Mouse (Mus musculus): ENCODE data around the gene Clcc1. TPM values are rescaled to one million over a fixed set of nuclear protein-coding genes. Genes with fewer than 3 reads are reported as not detected.

Clcc1 gene
- total and polyA plus RNA-seq, 2 experiments from 2014 or later, result 52.3 to 58.2 TPM

DNA sequence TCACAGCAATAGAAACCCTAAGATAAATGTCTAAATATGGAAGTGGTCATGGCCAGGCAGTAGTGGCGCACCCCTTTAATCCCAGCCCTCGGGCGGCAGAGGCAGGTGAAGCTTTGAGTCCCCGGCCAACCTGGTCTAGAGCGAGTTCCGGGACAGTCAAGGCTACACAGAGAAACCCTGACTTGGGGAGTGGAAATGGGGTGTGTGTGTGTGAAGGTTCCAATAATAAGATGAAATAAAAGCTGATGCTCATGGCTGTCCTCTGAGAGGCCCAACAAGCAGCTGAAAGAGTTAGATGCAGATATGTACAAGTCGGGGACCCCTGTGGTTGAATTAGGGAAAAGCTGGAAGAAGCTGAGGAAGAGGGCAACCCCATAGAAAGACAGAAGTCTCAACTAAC is 32.0 kb downstream of the Clcc1 start:
- Histone ChIP-seq H3K36me3 (ENCODE audit: insufficient read depth, low read length) (peaks cover 12% of the 10 kb centered on the region; the same call in 1 of the 2 replicates), H3K9ac (replicated peaks; ENCODE audit: low read length) (no peak overlapping the region), H3K4me3 (ENCODE audit: low read length) (no peak overlapping the region), H3K4me1 (ENCODE audit: insufficient read depth, low read length) (no peaks in the 10 kb centered on the region), H3K27me3 (ENCODE audit: insufficient read depth, low read length) (no peaks in the 10 kb centered on the region), H3K9me3 (ENCODE audit: low read length) (no peaks in the 10 kb centered on the region), H3K27ac (no peak overlapping the region), H3K4me2 (ENCODE audit: low read depth, low read length) (no peak overlapping the region)
- ATAC-seq (no peak), DNase-seq (ENCODE audit: low spot score) (no peak)
- no peak for TF ChIP-seq CTCF (IDR thresholded peaks at IDR 0.05; ENCODE audit: low read depth)
- WGBS, result 97% methylated on average over 7 of the region's 7 CpGs

DNA sequence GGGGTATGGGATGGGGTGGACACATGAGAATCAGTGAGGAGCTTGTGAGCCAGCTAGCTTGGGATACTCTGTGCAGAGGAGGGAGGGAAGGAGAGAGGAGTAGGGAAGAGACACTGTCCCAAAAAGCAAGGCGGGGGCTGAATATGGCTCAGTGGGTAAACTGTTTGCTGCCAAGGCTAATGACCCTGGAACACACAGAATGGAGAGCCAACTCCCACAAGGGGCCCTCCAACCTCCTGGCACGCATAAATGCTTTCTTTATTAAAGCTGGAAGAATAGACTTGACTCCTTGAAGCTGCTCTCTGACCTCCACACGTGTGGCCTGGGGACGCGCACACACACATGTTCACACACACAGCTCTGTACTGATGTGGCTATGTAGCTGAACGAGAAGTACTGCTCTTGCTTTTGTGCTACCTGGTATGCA is 35.3 kb downstream of the Clcc1 start:
- Histone ChIP-seq H3K9ac (replicated peaks; ENCODE audit: low read length) (no peak overlapping the region), H3K27me3 (ENCODE audit: insufficient read depth, low read length) (no peaks in the 10 kb centered on the region), H3K4me2 (ENCODE audit: low read depth, low read length) (no peak overlapping the region), H3K36me3 (ENCODE audit: insufficient read depth, low read length) (no peaks in the 10 kb centered on the region; the same call in 1 of the 2 replicates), H3K9me3 (ENCODE audit: low read length) (no peaks in the 10 kb centered on the region), H3K27ac (no peak overlapping the region), H3K4me1 (ENCODE audit: insufficient read depth, low read length) (no peaks in the 10 kb centered on the region), H3K4me3 (ENCODE audit: low read length) (no peak overlapping the region)
- no peak for TF ChIP-seq CTCF (IDR thresholded peaks at IDR 0.05; ENCODE audit: low read depth)
- 31% methylated on average over 6 of the region's 6 CpGs for WGBS
- ATAC-seq (peak; percentile 68), DNase-seq (ENCODE audit: low spot score) (peak; percentile 43)

DNA sequence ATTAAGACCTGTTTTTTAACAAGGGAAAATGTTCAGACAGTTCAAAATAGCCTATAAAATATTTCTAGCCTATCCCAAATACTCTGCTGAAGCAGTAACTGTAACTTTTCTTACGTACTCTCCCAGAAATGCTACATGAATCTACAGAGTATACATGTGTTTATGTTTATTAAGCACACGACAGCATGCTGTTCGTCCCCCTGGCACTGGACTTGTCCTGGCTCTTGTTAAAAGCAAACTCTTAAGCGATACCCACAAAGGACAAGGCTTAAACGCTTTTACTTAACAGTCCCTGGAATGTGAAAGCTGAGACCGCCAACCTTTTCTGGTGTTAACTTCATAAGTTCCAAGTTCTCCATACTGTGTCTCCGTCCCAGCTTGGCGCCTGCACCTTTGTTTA is 35.7 kb downstream of the Clcc1 start:
- Histone ChIP-seq H3K9me3 (ENCODE audit: low read length) (no peaks in the 10 kb centered on the region), H3K4me1 (ENCODE audit: insufficient read depth, low read length) (no peaks in the 10 kb centered on the region), H3K36me3 (ENCODE audit: insufficient read depth, low read length) (peaks cover 2% of the 10 kb centered on the region; the same call in 1 of the 2 replicates), H3K4me3 (ENCODE audit: low read length) (no peak overlapping the region), H3K27me3 (ENCODE audit: insufficient read depth, low read length) (no peaks in the 10 kb centered on the region), H3K27ac (no peak overlapping the region), H3K9ac (replicated peaks; ENCODE audit: low read length) (no peak overlapping the region), H3K4me2 (ENCODE audit: low read depth, low read length) (no peak overlapping the region)
- 69% methylated on average over 8 of the region's 8 CpGs for WGBS
- ATAC-seq, result no peak
- DNase-seq (ENCODE audit: low spot score), result no peak
- TF ChIP-seq CTCF (IDR thresholded peaks at IDR 0.05; ENCODE audit: low read depth), result no peak

DNA sequence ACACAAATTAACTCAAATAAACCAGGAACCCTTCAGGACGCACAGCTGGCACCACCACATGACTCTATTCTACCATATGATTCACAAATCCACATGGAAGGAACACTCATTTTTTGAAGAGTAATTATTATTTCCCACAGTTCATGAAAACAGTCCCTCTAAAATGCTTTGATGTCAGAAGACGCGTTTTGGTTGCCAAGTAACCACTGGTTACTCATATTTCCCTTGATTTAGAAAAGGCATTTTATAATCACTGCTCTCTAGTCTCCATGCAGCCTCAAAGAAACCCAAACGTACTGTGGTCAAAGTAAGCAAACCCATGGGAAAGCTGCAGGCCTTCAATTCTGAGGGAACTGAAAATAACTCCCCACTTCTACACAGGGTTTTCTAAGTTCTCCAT is 36.3 kb downstream of the Clcc1 start:
- 59% methylated on average over 4 of the region's 4 CpGs for WGBS
- H3K4me2 ChIP-seq (ENCODE audit: low read depth, low read length), result no peak overlapping the region
- no peak overlapping the region for H3K27ac ChIP-seq
- H3K9me3 ChIP-seq (ENCODE audit: low read length), result no peaks in the 10 kb centered on the region
- peaks cover 4% of the 10 kb centered on the region; the same call in 1 of the 2 replicates for H3K36me3 ChIP-seq (ENCODE audit: insufficient read depth, low read length)
- no peak for DNase-seq (ENCODE audit: low spot score)
- no peaks in the 10 kb centered on the region for H3K27me3 ChIP-seq (ENCODE audit: insufficient read depth, low read length)
- no peak overlapping the region for H3K4me3 ChIP-seq (ENCODE audit: low read length)
- H3K9ac ChIP-seq (replicated peaks; ENCODE audit: low read length), result no peak overlapping the region
- no peak for ATAC-seq
- no peaks in the 10 kb centered on the region for H3K4me1 ChIP-seq (ENCODE audit: insufficient read depth, low read length)
- no peak for TF ChIP-seq CTCF (IDR thresholded peaks at IDR 0.05; ENCODE audit: low read depth)

DNA sequence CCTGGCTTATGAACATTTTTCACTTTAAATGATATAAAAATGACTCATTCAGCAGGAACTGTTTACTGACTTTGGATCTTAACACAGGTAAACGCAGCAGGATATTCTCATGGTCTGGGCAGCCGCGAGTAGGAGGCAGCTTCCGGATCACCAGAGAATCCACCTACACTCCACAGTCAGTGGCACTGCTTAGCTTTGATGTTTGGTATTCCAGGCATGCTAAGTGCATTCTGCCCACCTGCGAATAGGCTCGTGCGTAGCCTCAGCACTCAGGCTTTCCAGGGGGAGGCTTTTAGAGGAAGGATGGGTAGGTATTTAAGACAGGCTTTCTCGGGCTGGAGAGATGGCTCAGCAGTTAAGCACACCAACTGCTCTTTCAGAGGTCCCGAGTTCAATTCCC is 40.6 kb downstream of the Clcc1 start:
- peaks cover 13% of the 10 kb centered on the region; the same call in 1 of the 2 replicates for H3K36me3 ChIP-seq (ENCODE audit: insufficient read depth, low read length)
- TF ChIP-seq CTCF (IDR thresholded peaks at IDR 0.05; ENCODE audit: low read depth), result no peak
- DNase-seq (ENCODE audit: low spot score) (no peak), ATAC-seq (no peak)
- WGBS, result 93% methylated on average over 9 of the region's 9 CpGs
- no peak overlapping the region for H3K9ac ChIP-seq (replicated peaks; ENCODE audit: low read length)
- H3K9me3 ChIP-seq (ENCODE audit: low read length), result no peaks in the 10 kb centered on the region
- H3K4me3 ChIP-seq (ENCODE audit: low read length), result no peak overlapping the region
- H3K27me3 ChIP-seq (ENCODE audit: insufficient read depth, low read length), result no peaks in the 10 kb centered on the region
- no peak overlapping the region for H3K27ac ChIP-seq
- H3K4me2 ChIP-seq (ENCODE audit: low read depth, low read length), result no peak overlapping the region
- no peaks in the 10 kb centered on the region for H3K4me1 ChIP-seq (ENCODE audit: insufficient read depth, low read length)

DNA sequence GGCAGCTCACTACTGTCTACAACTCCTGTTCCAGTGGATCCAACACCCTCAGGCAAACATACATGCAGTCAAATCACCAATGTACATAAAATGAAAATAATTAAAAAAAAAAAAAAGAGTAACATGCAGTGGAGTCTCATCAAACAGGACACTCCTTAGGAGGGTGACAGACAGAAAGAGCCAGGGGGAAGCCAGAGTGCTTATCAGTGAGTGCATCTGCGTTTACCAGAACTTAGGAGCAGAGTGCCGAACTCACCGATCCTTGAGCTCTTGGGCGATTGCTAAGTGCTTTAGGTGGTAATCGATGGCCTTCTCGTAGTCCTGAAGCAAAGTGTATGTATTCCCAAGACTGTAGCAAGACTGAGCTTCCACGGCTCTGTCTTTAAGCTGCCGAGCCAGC is 44.9 kb downstream of the Clcc1 start:
- WGBS, result 94% methylated on average over 8 of the region's 8 CpGs
- Histone ChIP-seq H3K9me3 (ENCODE audit: low read length) (no peaks in the 10 kb centered on the region), H3K9ac (replicated peaks; ENCODE audit: low read length) (no peak overlapping the region), H3K4me3 (ENCODE audit: low read length) (no peak overlapping the region), H3K4me1 (ENCODE audit: insufficient read depth, low read length) (no peaks in the 10 kb centered on the region), H3K27me3 (ENCODE audit: insufficient read depth, low read length) (no peaks in the 10 kb centered on the region), H3K4me2 (ENCODE audit: low read depth, low read length) (no peak overlapping the region), H3K27ac (no peak overlapping the region), H3K36me3 (ENCODE audit: insufficient read depth, low read length) (peaks cover 13% of the 10 kb centered on the region; the same call in 1 of the 2 replicates)
- DNase-seq (ENCODE audit: low spot score) (no peak), ATAC-seq (no peak)
- no peak for TF ChIP-seq CTCF (IDR thresholded peaks at IDR 0.05; ENCODE audit: low read depth)

DNA sequence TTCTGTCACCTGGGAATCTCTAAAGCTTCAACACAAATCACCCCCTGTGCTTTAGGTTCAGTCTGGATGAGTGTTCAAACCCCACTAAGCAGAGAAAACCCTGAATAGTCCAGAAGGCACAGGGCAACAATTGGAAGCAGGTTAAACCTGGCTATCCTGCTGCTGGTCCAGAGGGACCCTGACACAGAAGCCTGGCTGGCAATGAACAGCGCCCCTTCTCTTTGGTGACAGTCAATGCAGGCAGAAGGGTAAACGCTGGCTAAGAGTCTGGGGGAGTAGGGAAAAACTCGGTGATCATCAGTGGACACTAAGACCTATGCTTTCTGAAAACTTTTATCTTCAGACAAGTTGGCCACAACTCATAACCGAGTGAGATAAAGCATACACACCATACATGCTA is 46.1 kb downstream of the Clcc1 start:
- H3K9ac ChIP-seq (replicated peaks; ENCODE audit: low read length), result no peak overlapping the region
- WGBS, result 93% methylated on average over 4 of the region's 4 CpGs
- no peak for DNase-seq (ENCODE audit: low spot score)

More for the DNA sequence above, 46.1 kb downstream of the Clcc1 start:
- no peaks in the 10 kb centered on the region for H3K9me3 ChIP-seq (ENCODE audit: low read length)
- no peak overlapping the region for H3K27ac ChIP-seq
- TF ChIP-seq CTCF (IDR thresholded peaks at IDR 0.05; ENCODE audit: low read depth), result no peak
- H3K4me2 ChIP-seq (ENCODE audit: low read depth, low read length), result no peak overlapping the region
- H3K36me3 ChIP-seq (ENCODE audit: insufficient read depth, low read length), result peaks cover 9% of the 10 kb centered on the region; the same call in 1 of the 2 replicates
- no peak for ATAC-seq
- H3K4me3 ChIP-seq (ENCODE audit: low read length), result no peak overlapping the region
- no peaks in the 10 kb centered on the region for H3K4me1 ChIP-seq (ENCODE audit: insufficient read depth, low read length)
- H3K27me3 ChIP-seq (ENCODE audit: insufficient read depth, low read length), result no peaks in the 10 kb centered on the region

Data from hindbrain, postnatal 0 days (tissue).